Mouse (Mus musculus): ENCODE results near the gene Gm21981. TPM values are rescaled to one million over a fixed set of nuclear protein-coding genes. Genes with fewer than 3 reads are reported as not detected.
A peak's percentile ranks its signal among the peaks of the same experiment; 100 is the strongest.

Gene Gm21981
- polyA plus RNA-seq, 1 experiment from 2014 or later: 1.8 TPM

DNA sequence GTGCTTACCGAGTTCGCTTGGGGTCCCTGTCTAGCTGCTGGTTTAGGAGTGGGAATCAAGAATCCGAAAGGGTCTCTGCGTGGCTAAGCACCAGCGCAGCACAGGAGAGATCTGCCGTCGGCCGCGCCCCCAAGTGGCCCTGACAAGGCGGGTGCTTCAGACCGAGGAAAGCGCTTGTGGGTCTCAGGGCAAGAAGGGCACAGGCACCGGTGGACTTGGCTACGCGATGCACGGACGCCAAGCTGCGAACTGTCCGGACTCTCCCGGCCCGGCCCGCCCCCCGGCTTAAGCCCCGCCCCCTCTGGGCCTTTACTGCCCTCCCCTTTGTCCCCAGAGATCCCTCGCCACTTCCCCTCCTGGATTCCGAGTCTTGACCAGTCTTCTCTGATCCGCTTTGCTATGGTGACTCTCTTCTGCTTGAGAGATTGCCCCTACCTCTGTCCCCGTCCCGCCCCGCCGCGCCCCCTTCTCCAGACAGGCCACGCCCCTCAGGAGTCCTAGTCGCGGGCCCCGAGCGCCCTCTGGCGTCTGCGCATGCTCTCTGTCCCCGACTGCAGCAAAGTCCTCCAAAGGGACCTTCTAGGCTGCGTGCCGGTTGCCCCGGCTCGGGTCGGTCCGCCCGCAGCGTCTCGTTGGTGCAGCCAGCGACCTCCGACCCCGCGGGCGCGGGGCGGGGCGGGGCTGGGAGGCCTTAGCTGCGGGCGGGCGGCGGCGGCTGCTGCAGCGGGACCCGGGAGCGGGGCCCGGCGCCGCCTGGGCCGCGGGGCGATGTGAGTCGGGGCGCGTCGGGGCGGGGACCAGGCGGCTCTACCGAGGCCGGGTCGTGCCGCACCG, 465 bp upstream of the Gm21981 start, which contains the start of gene Prickle4:
TSS of gene Prickle4 (minus strand) at position 234 of the 834 bp plus-strand sequence.
- H3K9ac ChIP-seq (ENCODE audit: low read length): peak within 1 kb of the TSS; percentile 72
- H3K4me2 ChIP-seq (ENCODE audit: low read depth): peak within 1 kb of the TSS; percentile 66
- H3K9me3 ChIP-seq (ENCODE audit: control insufficient read depth, low read length): no peaks in the 10 kb centered on the region
- WGBS: 1% methylated on average over 58 of the region's 82 CpGs
- H3K36me3 ChIP-seq (ENCODE audit: control insufficient read depth, insufficient read depth, low read length): no peaks in the 10 kb centered on the region
- H3K4me1 ChIP-seq (ENCODE audit: control insufficient read depth, insufficient read depth, low read length): no peaks in the 10 kb centered on the region
- ATAC-seq (ENCODE audit: insufficient read depth, low FRiP score, low TSS enrichment) (peak; percentile 94), DNase-seq (ENCODE audit: low spot score) (peak; percentile 98)
- H3K27ac ChIP-seq (ENCODE audit: low read depth, low read length): peak within 1 kb of the TSS; percentile 45; the same call in 1 of the 2 replicates
- peak within 1 kb of the TSS; percentile 48 for H3K4me3 ChIP-seq (ENCODE audit: low read depth, low read length)
- H3K27me3 ChIP-seq (ENCODE audit: control insufficient read depth, insufficient read depth, low read length): no peaks in the 10 kb centered on the region

DNA sequence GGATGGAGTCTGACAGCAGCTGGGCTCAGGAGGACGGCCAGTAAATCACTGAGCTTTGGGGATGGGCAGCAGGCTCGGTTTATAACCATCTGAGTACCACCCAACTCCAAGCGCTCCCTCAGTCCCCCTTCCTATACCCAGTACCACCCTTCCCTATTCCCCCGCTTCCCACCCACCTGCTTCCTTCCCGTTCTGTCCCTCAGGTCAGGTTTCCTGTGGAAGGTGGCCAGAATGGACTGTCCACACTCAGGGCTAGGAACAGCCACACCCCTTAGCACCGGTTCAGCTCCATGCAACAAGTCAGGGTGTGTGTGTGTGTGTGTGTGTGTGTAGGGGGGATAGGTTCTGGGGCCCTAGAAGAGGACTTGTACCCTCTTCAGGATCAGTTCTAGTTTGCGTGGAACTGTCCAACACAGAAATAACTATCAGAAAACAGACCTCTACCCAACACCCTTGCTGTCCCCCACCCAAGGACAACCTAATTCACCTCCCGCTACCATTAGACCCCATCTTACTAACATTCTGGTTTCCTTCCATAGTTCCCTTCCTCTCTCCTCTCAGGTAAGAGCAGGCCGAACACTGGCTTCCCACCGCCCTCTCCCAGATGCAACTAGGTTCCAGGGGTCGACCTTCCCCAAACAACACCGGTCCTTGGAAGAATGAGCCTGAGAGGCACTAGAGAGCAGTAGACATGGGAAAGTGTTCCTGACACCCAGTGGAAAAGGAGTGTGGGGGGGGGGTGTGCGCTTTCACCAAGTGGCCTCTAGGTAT, 399 bp downstream of the Gm21981 start:
- H3K27ac ChIP-seq (ENCODE audit: low read depth, low read length): no peak overlapping the region

DNA sequence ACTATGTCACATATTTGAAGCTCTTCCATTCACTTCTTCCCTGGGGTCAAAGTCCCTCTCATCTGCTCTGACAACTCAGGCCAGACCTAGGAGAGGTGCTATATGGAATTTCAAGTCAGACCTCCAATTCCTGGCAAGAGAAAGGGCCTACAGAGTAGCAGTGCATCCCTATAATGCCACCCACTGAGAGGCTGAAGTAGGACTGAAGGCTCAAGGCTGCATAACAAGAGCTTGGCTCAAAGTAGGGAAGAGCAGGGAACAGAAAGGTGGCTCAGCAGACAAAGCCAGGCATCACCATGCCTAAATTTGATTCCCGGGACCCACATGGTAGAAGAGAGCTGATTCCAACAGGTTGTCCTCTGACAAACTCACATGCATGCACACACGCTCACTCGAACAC, 2.6 kb downstream of the Gm21981 start:
- no peak for DNase-seq (ENCODE audit: low spot score)
- H3K9ac ChIP-seq (ENCODE audit: low read length): no peak overlapping the region
- H3K27me3 ChIP-seq (ENCODE audit: control insufficient read depth, insufficient read depth, low read length): no peaks in the 10 kb centered on the region
- H3K4me2 ChIP-seq (ENCODE audit: low read depth): no peak overlapping the region
- no peak overlapping the region for H3K27ac ChIP-seq (ENCODE audit: low read depth, low read length)
- no peaks in the 10 kb centered on the region for H3K9me3 ChIP-seq (ENCODE audit: control insufficient read depth, low read length)
- 89% methylated on average over 3 of the region's 3 CpGs for WGBS
- H3K4me1 ChIP-seq (ENCODE audit: control insufficient read depth, insufficient read depth, low read length): peaks cover 7% of the 10 kb centered on the region
- ATAC-seq (ENCODE audit: insufficient read depth, low FRiP score, low TSS enrichment): no peak
- H3K36me3 ChIP-seq (ENCODE audit: control insufficient read depth, insufficient read depth, low read length): no peaks in the 10 kb centered on the region
- H3K4me3 ChIP-seq (ENCODE audit: low read depth, low read length): no peak overlapping the region

More for the DNA sequence above, 399 bp downstream of the Gm21981 start:
- WGBS: 33% methylated on average over 13 of the region's 13 CpGs
- no peaks in the 10 kb centered on the region for H3K9me3 ChIP-seq (ENCODE audit: control insufficient read depth, low read length)
- peak overlapping the region; percentile 48 for H3K4me3 ChIP-seq (ENCODE audit: low read depth, low read length)
- H3K9ac ChIP-seq (ENCODE audit: low read length): peak overlapping the region; percentile 72
- no peaks in the 10 kb centered on the region for H3K36me3 ChIP-seq (ENCODE audit: control insufficient read depth, insufficient read depth, low read length)
- peak overlapping the region; percentile 66 for H3K4me2 ChIP-seq (ENCODE audit: low read depth)
- ATAC-seq (ENCODE audit: insufficient read depth, low FRiP score, low TSS enrichment) (no peak), DNase-seq (ENCODE audit: low spot score) (no peak)
- H3K27me3 ChIP-seq (ENCODE audit: control insufficient read depth, insufficient read depth, low read length): no peaks in the 10 kb centered on the region
- no peaks in the 10 kb centered on the region for H3K4me1 ChIP-seq (ENCODE audit: control insufficient read depth, insufficient read depth, low read length)

DNA sequence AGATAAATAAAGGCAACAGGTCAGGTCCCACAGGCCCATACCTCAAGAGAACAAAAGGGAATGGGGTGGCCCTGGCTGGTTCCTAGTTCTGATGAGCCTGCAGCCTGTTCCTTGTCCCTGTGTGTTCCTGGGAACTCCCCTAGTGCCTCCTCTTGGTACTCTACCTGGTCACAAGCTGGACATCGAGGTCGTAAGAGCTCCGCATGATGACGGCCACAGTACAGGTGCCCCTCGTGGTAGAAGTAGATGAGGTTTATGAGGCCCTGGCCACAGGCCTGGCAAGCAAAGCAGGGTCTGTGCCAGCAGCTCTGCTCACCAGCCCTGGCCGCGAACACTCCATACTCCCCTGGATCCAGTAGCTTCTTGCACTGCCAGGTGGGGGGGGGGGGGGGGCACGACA, 4.4 kb downstream of the Gm21981 start:
- no peak for ATAC-seq (ENCODE audit: insufficient read depth, low FRiP score, low TSS enrichment)
- no peak overlapping the region for H3K27ac ChIP-seq (ENCODE audit: low read depth, low read length)
- no peaks in the 10 kb centered on the region for H3K36me3 ChIP-seq (ENCODE audit: control insufficient read depth, insufficient read depth, low read length)
- 82% methylated on average over 7 of the region's 8 CpGs for WGBS
- H3K9ac ChIP-seq (ENCODE audit: low read length): no peak overlapping the region
- no peak for DNase-seq (ENCODE audit: low spot score)
- no peaks in the 10 kb centered on the region for H3K9me3 ChIP-seq (ENCODE audit: control insufficient read depth, low read length)
- H3K4me2 ChIP-seq (ENCODE audit: low read depth): no peak overlapping the region
- peaks cover 7% of the 10 kb centered on the region for H3K4me1 ChIP-seq (ENCODE audit: control insufficient read depth, insufficient read depth, low read length)
- no peak overlapping the region for H3K4me3 ChIP-seq (ENCODE audit: low read depth, low read length)
- H3K27me3 ChIP-seq (ENCODE audit: control insufficient read depth, insufficient read depth, low read length): no peaks in the 10 kb centered on the region

DNA sequence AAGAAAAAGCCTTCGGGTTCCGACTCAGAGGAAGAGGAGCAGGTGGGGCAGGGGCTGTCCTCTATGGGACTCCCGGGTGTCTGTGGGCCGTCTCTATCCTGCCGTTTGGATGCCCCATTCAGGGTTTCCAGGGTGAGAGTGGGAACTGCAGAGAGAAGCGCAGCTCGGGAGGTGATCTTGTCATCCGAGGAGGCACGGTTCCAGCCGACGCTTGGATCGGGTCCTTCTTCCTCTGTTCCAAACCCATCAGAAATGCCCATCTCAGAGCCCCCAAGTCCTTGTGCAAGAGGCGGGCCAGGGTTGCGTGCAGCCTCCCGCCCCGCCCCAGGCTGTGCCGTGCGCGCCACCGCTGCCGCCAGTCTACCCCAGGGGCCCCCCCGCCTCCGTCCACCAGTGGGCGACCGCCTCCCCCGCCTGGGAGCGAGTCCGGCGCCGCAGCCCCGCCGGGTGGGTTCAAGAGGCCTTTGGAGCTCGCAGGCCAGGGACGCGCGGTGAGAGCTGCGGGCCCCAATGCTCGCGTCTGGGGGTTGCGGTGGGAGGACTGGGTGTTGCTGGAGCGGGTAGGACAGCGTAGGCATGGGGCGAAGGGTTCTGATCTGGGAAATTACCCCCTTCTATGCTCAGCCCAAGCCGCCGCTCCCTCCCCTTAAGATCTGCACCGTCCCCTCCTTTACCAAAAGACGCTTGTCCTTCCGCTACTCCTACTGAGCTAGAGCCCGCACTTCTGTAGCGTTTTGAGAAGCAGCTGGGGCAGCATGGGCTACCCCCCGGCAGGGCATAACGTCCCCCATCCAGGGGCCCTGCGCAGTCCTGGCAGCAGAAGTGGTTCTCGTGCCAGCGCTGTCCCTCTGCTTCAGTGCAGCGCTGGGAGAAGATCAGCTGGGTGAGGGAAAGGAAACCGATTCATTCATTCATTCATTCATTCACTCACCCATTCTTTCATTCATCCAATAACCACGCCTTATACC, 5.4 kb downstream of the Gm21981 start, which contains the start of gene Frs3:
TSS of gene Frs3 (plus strand) at position 423 of the 968 bp plus-strand sequence.
- 0 out of 2 replicates have a peak, but pooled peaks cover 2% of the 10 kb centered on the region for H3K36me3 ChIP-seq (ENCODE audit: control insufficient read depth, insufficient read depth, low read length)
- H3K4me3 ChIP-seq (ENCODE audit: low read depth, low read length): peak within 1 kb of the TSS; percentile 78
- H3K4me1 ChIP-seq (ENCODE audit: control insufficient read depth, insufficient read depth, low read length): peaks cover 7% of the 10 kb centered on the region
- 1% methylated on average over 51 of the region's 58 CpGs for WGBS
- H3K4me2 ChIP-seq (ENCODE audit: low read depth): peak within 1 kb of the TSS; percentile 94
- no peaks in the 10 kb centered on the region for H3K9me3 ChIP-seq (ENCODE audit: control insufficient read depth, low read length)
- no peaks in the 10 kb centered on the region for H3K27me3 ChIP-seq (ENCODE audit: control insufficient read depth, insufficient read depth, low read length)
- peak; percentile 78 for DNase-seq (ENCODE audit: low spot score)
- peak within 1 kb of the TSS; percentile 67 for H3K27ac ChIP-seq (ENCODE audit: low read depth, low read length)
- ATAC-seq (ENCODE audit: insufficient read depth, low FRiP score, low TSS enrichment): peak; percentile 45
- peak within 1 kb of the TSS; percentile 77 for H3K9ac ChIP-seq (ENCODE audit: low read length)

DNA sequence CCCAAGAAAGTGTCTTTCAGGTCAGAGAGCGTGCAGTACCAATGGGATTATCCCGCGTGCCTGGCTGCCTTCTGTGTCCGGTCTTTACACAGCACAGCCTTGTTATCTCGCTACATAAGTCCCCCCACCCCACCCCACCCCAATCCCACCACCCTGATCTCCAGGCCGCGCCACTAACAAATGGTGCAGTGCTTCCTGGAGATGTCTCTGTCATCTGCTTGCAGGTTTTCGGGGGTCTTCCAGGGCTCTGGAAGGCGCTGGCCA, 6.0 kb downstream of the Gm21981 start, which contains the start of gene Tomm6:
TSS of gene Tomm6 (minus strand) at position 43 of the 264 bp plus-strand sequence.
- no peaks in the 10 kb centered on the region for H3K9me3 ChIP-seq (ENCODE audit: control insufficient read depth, low read length)
- WGBS: 0% methylated on average over 9 of the region's 9 CpGs

DNA sequence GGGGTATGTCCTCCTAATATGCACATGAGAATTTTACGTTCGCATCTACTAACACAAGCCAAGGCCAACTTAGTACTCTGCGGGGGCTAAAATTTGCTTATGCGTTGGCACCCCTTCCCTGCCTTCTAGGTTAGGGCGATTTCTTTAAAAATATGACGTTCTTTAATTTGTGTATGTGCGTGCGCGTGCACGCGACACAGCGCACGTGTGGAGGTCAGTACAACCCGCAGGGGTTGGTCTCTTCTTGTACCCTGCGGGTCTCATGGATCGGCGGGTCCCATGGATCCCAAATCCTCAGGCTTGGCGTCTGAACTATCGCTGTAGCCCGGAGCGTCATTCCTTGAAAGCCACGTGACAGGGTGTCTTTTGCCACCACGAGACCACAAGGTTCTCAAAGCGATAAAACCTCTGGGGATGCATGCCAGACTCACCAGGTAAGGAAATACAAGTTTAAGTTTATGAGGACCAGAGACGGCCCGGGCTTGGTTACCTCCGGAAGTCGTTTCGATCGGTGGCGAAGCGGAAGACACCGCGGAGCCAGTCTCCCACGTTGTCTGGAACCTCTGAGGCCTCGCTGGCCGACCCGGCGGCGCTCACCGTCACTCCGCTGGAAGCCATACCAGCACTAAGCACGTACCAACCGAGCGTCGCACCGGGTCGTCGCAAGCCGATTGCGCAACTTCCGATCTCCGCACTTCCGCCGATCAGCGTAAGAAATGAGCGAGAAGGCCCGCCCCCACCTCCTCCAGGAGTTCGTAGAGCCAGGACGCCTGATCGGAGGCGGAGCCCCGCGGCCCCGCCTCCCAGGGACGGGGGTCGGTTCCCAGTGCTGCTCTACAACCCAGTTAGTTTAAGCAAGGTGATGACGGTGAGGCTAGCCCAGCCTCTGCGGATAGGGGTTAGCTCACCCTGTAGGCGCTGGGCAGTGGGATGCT, 6.6 kb downstream of the Gm21981 start:
- WGBS: under 1% methylated on average over 70 of the region's 70 CpGs
- H3K4me3 ChIP-seq (ENCODE audit: low read depth, low read length): peak overlapping the region; percentile 78
- no peaks in the 10 kb centered on the region for H3K27me3 ChIP-seq (ENCODE audit: control insufficient read depth, insufficient read depth, low read length)
- ATAC-seq (ENCODE audit: insufficient read depth, low FRiP score, low TSS enrichment): peak; percentile 90
- H3K27ac ChIP-seq (ENCODE audit: low read depth, low read length): peak overlapping the region; percentile 67
- H3K36me3 ChIP-seq (ENCODE audit: control insufficient read depth, insufficient read depth, low read length): 0 out of 2 replicates have a peak, but pooled peaks cover 2% of the 10 kb centered on the region
- peak overlapping the region; percentile 94 for H3K4me2 ChIP-seq (ENCODE audit: low read depth)
- H3K9me3 ChIP-seq (ENCODE audit: control insufficient read depth, low read length): no peaks in the 10 kb centered on the region
- peak; percentile 97 for DNase-seq (ENCODE audit: low spot score)
- peak overlapping the region; percentile 77 for H3K9ac ChIP-seq (ENCODE audit: low read length)
- H3K4me1 ChIP-seq (ENCODE audit: control insufficient read depth, insufficient read depth, low read length): peaks cover 7% of the 10 kb centered on the region

More for the DNA sequence above, 6.0 kb downstream of the Gm21981 start, which contains the start of gene Tomm6:
- Histone ChIP-seq H3K9ac (ENCODE audit: low read length) (peak within 1 kb of the TSS; percentile 77), H3K4me2 (ENCODE audit: low read depth) (peak within 1 kb of the TSS; percentile 94), H3K4me1 (ENCODE audit: control insufficient read depth, insufficient read depth, low read length) (peaks cover 7% of the 10 kb centered on the region), H3K27me3 (ENCODE audit: control insufficient read depth, insufficient read depth, low read length) (no peaks in the 10 kb centered on the region), H3K27ac (ENCODE audit: low read depth, low read length) (peak within 1 kb of the TSS; percentile 67), H3K4me3 (ENCODE audit: low read depth, low read length) (peak within 1 kb of the TSS; percentile 78), H3K36me3 (ENCODE audit: control insufficient read depth, insufficient read depth, low read length) (0 out of 2 replicates have a peak, but pooled peaks cover 2% of the 10 kb centered on the region)
- ATAC-seq (ENCODE audit: insufficient read depth, low FRiP score, low TSS enrichment) (no peak), DNase-seq (ENCODE audit: low spot score) (no peak)
